Mouse (Mus musculus): ENCODE measurements around the gene Gpat3. TPM values are rescaled to one million over a fixed set of nuclear protein-coding genes. Genes with fewer than 3 reads are reported as not detected.
A peak's percentile ranks its signal among the peaks of the same experiment; 100 is the strongest.

The Gpat3 gene
- polyA plus RNA-seq, 1 experiment, result 1.1 TPM

GRCm38 (mm10) chr5:100911502-100912097 lies 66.1 kb downstream of the Gpat3 start:
- no peaks in the 10 kb centered on the region for H3K36me3 ChIP-seq (ENCODE audit: control insufficient read depth, insufficient read depth)
- no peaks in the 10 kb centered on the region for H3K79me3 ChIP-seq (ENCODE audit: low read depth)
- H3K27me3 ChIP-seq (ENCODE audit: control insufficient read depth, insufficient read depth, insufficient read length), result peaks cover 3% of the 10 kb centered on the region
- H3ac ChIP-seq (ENCODE audit: control insufficient read depth, insufficient read length, low read depth), result no peak overlapping the region
- no peak for TF ChIP-seq CTCF (IDR thresholded peaks at IDR 0.05; ENCODE audit: control insufficient read depth, insufficient read depth, insufficient read length)
- no peak for TF ChIP-seq MYOG (IDR thresholded peaks at IDR 0.05; ENCODE audit: control insufficient read depth, extremely low read depth, insufficient read length)
- TF ChIP-seq CEBPB (IDR thresholded peaks at IDR 0.05; ENCODE audit: low read depth), result no peak
- TF ChIP-seq FOSL1 (IDR thresholded peaks at IDR 0.05; ENCODE audit: insufficient read depth, low read length, poor library complexity, severe bottlenecking), result no peak
- no peak for TF ChIP-seq USF1 (IDR thresholded peaks at IDR 0.05; ENCODE audit: low read depth)
- TF ChIP-seq MAX (IDR thresholded peaks at IDR 0.05), result no peak
- TF ChIP-seq MYOD1 (IDR thresholded peaks at IDR 0.05; ENCODE audit: control insufficient read depth, insufficient read length, low read depth), result no peak
- no peaks in the 10 kb centered on the region for H3K79me2 ChIP-seq (ENCODE audit: control insufficient read depth, insufficient read depth)
- H3K4me3 ChIP-seq (ENCODE audit: insufficient read depth, poor library complexity, severe bottlenecking), result no peak overlapping the region

GRCm38 (mm10) chr5:100912366-100912765 lies 66.9 kb downstream of the Gpat3 start:
- Histone ChIP-seq H3K27me3 (ENCODE audit: control insufficient read depth, insufficient read depth, insufficient read length) (peaks cover 3% of the 10 kb centered on the region), H3K79me3 (ENCODE audit: low read depth) (no peaks in the 10 kb centered on the region)

DNA sequence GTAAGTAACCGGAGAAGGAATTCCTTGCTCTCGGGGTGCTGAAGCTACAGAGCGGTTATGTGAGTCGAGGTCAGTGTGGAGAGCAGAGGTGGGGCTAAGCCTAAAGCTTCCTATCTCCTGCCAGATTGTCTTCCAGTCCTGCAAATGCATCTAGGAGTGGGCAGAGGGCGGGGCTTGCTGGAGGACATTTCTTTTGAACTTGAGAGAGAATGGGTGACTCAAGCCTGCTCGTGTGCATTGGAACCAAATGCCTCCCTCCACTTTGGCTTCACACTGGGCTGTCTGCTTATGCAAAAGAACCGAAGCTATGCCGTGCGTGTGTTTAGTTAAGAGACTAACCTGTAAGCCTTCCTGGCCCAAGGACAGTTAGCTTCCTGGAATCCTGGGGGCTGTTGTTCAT lies 67.8 kb downstream of the Gpat3 start:
- Histone ChIP-seq H3K27me3 (ENCODE audit: control insufficient read depth, insufficient read depth, insufficient read length) (peaks cover 3% of the 10 kb centered on the region), H3ac (ENCODE audit: control insufficient read depth, insufficient read length, low read depth) (no peak overlapping the region), H3K79me2 (ENCODE audit: control insufficient read depth, insufficient read depth) (no peaks in the 10 kb centered on the region), H3K4me3 (ENCODE audit: insufficient read depth, poor library complexity, severe bottlenecking) (no peak overlapping the region), H3K79me3 (ENCODE audit: low read depth) (no peaks in the 10 kb centered on the region), H3K36me3 (ENCODE audit: control insufficient read depth, insufficient read depth) (no peaks in the 10 kb centered on the region)
- TF ChIP-seq FOSL1 (IDR thresholded peaks at IDR 0.05; ENCODE audit: insufficient read depth, low read length, poor library complexity, severe bottlenecking) (no peak), MAX (IDR thresholded peaks at IDR 0.05) (no peak), MYOD1 (IDR thresholded peaks at IDR 0.05; ENCODE audit: control insufficient read depth, insufficient read length, low read depth) (no peak), MYOG (IDR thresholded peaks at IDR 0.05; ENCODE audit: control insufficient read depth, extremely low read depth, insufficient read length) (no peak), CEBPB (IDR thresholded peaks at IDR 0.05; ENCODE audit: low read depth) (no peak), USF1 (IDR thresholded peaks at IDR 0.05; ENCODE audit: low read depth) (no peak), CTCF (IDR thresholded peaks at IDR 0.05; ENCODE audit: control insufficient read depth, insufficient read depth, insufficient read length) (no peak)

More at GRCm38 (mm10) chr5:100912366-100912765, 66.9 kb downstream of the Gpat3 start:
- no peak for TF ChIP-seq FOSL1 (IDR thresholded peaks at IDR 0.05; ENCODE audit: insufficient read depth, low read length, poor library complexity, severe bottlenecking)
- no peaks in the 10 kb centered on the region for H3K79me2 ChIP-seq (ENCODE audit: control insufficient read depth, insufficient read depth)
- no peak overlapping the region for H3ac ChIP-seq (ENCODE audit: control insufficient read depth, insufficient read length, low read depth)
- no peaks in the 10 kb centered on the region for H3K36me3 ChIP-seq (ENCODE audit: control insufficient read depth, insufficient read depth)
- H3K4me3 ChIP-seq (ENCODE audit: insufficient read depth, poor library complexity, severe bottlenecking), result no peak overlapping the region

- H3K36me3 ChIP-seq (ENCODE audit: control insufficient read depth, insufficient read depth), result no peaks in the 10 kb centered on the region
- H3ac ChIP-seq (ENCODE audit: control insufficient read depth, insufficient read length, low read depth), result no peak overlapping the region
- peaks cover 9% of the 10 kb centered on the region for H3K27me3 ChIP-seq (ENCODE audit: control insufficient read depth, insufficient read depth, insufficient read length)
- no peaks in the 10 kb centered on the region for H3K79me3 ChIP-seq (ENCODE audit: low read depth)
- H3K79me2 ChIP-seq (ENCODE audit: control insufficient read depth, insufficient read depth), result no peaks in the 10 kb centered on the region
- no peak overlapping the region for H3K4me3 ChIP-seq (ENCODE audit: insufficient read depth, poor library complexity, severe bottlenecking)
- TF ChIP-seq CEBPB (IDR thresholded peaks at IDR 0.05; ENCODE audit: low read depth) (no peak), CTCF (IDR thresholded peaks at IDR 0.05; ENCODE audit: control insufficient read depth, insufficient read depth, insufficient read length) (peak; percentile 40), MAX (IDR thresholded peaks at IDR 0.05) (no peak), MYOG (IDR thresholded peaks at IDR 0.05; ENCODE audit: control insufficient read depth, extremely low read depth, insufficient read length) (no peak), MYOD1 (IDR thresholded peaks at IDR 0.05; ENCODE audit: control insufficient read depth, insufficient read length, low read depth) (no peak), FOSL1 (IDR thresholded peaks at IDR 0.05; ENCODE audit: insufficient read depth, low read length, poor library complexity, severe bottlenecking) (no peak), USF1 (IDR thresholded peaks at IDR 0.05; ENCODE audit: low read depth) (no peak)
Observed at GRCm38 (mm10) chr5:100914989-100915388, 69.5 kb downstream of the Gpat3 start.

DNA sequence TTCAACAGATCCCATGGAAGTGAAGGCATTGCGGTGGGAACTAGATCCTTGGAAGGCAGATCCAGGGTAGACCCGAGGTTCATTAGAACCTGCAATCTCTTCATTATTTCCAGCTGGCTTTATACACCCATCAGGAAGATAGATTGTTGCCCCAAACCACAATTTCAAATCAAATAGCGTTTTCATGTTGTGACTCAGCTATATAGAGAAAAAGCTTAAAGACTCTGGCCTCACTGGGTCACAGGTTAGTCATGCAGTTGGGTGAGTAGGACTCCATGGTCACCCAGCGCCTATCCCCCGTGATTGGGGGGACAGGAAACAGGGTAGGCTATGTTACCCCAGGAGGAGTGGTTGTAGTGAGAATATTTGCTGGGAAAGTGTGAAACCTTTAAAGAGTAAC lies 69.9 kb downstream of the Gpat3 start:
- Histone ChIP-seq H3K79me2 (ENCODE audit: control insufficient read depth, insufficient read depth) (no peaks in the 10 kb centered on the region), H3K4me3 (ENCODE audit: insufficient read depth, poor library complexity, severe bottlenecking) (no peak overlapping the region), H3K79me3 (ENCODE audit: low read depth) (no peaks in the 10 kb centered on the region), H3K36me3 (ENCODE audit: control insufficient read depth, insufficient read depth) (no peaks in the 10 kb centered on the region), H3K27me3 (ENCODE audit: control insufficient read depth, insufficient read depth, insufficient read length) (peaks cover 11% of the 10 kb centered on the region), H3ac (ENCODE audit: control insufficient read depth, insufficient read length, low read depth) (no peak overlapping the region)
- TF ChIP-seq MYOG (IDR thresholded peaks at IDR 0.05; ENCODE audit: control insufficient read depth, extremely low read depth, insufficient read length) (no peak), CTCF (IDR thresholded peaks at IDR 0.05; ENCODE audit: control insufficient read depth, insufficient read depth, insufficient read length) (no peak), FOSL1 (IDR thresholded peaks at IDR 0.05; ENCODE audit: insufficient read depth, low read length, poor library complexity, severe bottlenecking) (no peak), MYOD1 (IDR thresholded peaks at IDR 0.05; ENCODE audit: control insufficient read depth, insufficient read length, low read depth) (no peak), MAX (IDR thresholded peaks at IDR 0.05) (no peak), USF1 (IDR thresholded peaks at IDR 0.05; ENCODE audit: low read depth) (no peak), CEBPB (IDR thresholded peaks at IDR 0.05; ENCODE audit: low read depth) (no peak)

GRCm38 (mm10) chr5:100916416-100916815 lies 70.9 kb downstream of the Gpat3 start:
- H3K79me3 ChIP-seq (ENCODE audit: low read depth), result no peaks in the 10 kb centered on the region
- H3K4me3 ChIP-seq (ENCODE audit: insufficient read depth, poor library complexity, severe bottlenecking), result no peak overlapping the region
- H3K79me2 ChIP-seq (ENCODE audit: control insufficient read depth, insufficient read depth), result no peaks in the 10 kb centered on the region
- no peaks in the 10 kb centered on the region for H3K36me3 ChIP-seq (ENCODE audit: control insufficient read depth, insufficient read depth)
- TF ChIP-seq CEBPB (IDR thresholded peaks at IDR 0.05; ENCODE audit: low read depth), result peak; percentile 55
- TF ChIP-seq MYOG (IDR thresholded peaks at IDR 0.05; ENCODE audit: control insufficient read depth, extremely low read depth, insufficient read length), result no peak
- no peak overlapping the region for H3ac ChIP-seq (ENCODE audit: control insufficient read depth, insufficient read length, low read depth)
- peaks cover 21% of the 10 kb centered on the region for H3K27me3 ChIP-seq (ENCODE audit: control insufficient read depth, insufficient read depth, insufficient read length)

Data from C2C12 (cell line).